Mouse (Mus musculus) forebrain, embryonic 13.5 days (tissue): ENCODE data around the gene Hamp. TPM values are rescaled to one million over a fixed set of nuclear protein-coding genes. Genes with fewer than 3 reads are reported as not detected.

Experiments
- ATAC-seq: fragments of 200-750 bp; cut with Nextera tagmentation; 2 replicates; pipeline ENCODE4 v1.8.0; 2017
- H3K27ac ChIP-seq: fragments of 300-500 bp; sonication (generic); 2 replicates; pipeline ENCODE4 v1.5.1; 2015; ENCODE audit warnings: inconsistent platforms, mild to moderate bottlenecking, moderate library complexity
- H3K27me3 ChIP-seq: fragments of 300-500 bp; sonication (generic); 2 replicates; pipeline ENCODE4 v1.6.1; 2015; ENCODE audit warnings: mild to moderate bottlenecking, inconsistent platforms
- H3K36me3 ChIP-seq: fragments of 300-500 bp; sonication (generic); 2 replicates; pipeline ENCODE4 v1.6.1; 2015; ENCODE audit warnings: mild to moderate bottlenecking, inconsistent platforms; ENCODE audit not compliant: poor library complexity, severe bottlenecking
- H3K4me1 ChIP-seq: fragments of 300-500 bp; sonication (generic); 2 replicates; pipeline ENCODE4 v1.6.1; 2015; ENCODE audit warnings: inconsistent platforms
- H3K4me2 ChIP-seq: fragments of 300-500 bp; sonication (generic); 2 replicates; pipeline ENCODE4 v1.6.1; 2015; ENCODE audit warnings: inconsistent platforms, mild to moderate bottlenecking, moderate library complexity
- H3K4me3 ChIP-seq: fragments of 300-500 bp; sonication (generic); 2 replicates; pipeline ENCODE4 v1.5.1; 2015; ENCODE audit warnings: mild to moderate bottlenecking, inconsistent platforms
- H3K9ac ChIP-seq: fragments of 300-500 bp; sonication (generic); 2 replicates; pipeline ENCODE4 v1.6.1; 2015; ENCODE audit warnings: mild to moderate bottlenecking, inconsistent platforms
- H3K9me3 ChIP-seq: fragments of 300-500 bp; sonication (generic); replicated peaks from 2 replicates; pipeline ENCODE4 v1.6.1; 2016; ENCODE audit warnings: inconsistent platforms
- WGBS: fragments of 180-500 bp; shearing (Covaris S2); methylation state at CpG from one replicate; pipeline ENCODE4 v1.1.7; 2015; 5-methylcytosine and 5-hydroxymethylcytosine counted together
- polyA plus RNA-seq: library from polyadenylated mRNA; unstranded; fragments of >200 nt; fragmentation: Nextera tagmentation; extraction: Ambion mirVana; gene quantifications from 2 replicates; pipeline ENCODE4 v1.2.1, GENCODE M21; 2015

Hamp gene
- not detected in 2 replicates for polyA plus RNA-seq

DNA sequence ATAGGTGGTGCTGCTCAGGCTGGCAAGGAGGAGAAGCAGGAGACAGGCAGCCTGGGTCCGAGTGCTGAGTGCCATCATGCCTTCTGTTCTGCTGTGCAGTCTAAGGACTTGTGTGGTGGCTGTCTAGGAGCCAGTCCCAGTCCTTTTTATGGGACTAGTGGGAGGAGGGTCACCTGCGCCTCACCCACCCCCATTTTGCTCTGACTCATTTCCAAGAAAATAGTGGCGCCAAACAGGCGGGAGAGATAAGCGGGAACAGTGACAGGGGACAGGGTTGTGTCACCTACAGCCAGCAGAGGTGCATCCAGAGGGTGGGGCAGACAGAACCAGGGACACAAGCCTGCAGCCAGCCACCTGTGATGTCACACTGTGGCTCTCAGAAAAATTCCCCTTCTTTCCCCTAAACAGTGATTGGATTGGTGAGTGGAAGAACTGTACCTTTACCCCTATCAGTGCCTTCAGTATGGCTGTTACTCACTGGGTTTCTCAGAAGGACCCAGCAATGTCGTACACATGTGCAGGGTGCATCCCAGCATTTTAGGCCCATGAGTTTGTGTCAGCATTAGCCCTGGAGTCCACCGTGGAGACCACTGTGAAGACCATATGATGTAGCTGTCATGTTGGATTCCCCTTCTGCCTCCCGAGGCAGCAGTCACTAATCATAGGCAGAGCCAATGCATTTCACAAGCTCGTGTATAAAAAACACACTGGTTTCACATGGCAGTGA lies at the start of gene Hamp:
Hamp (minus strand) TSS at position 124 of the 727 bp plus-strand sequence.
- Histone ChIP-seq H3K27me3 (no peaks in the 10 kb centered on the region), H3K36me3 (peaks cover 28% of the 10 kb centered on the region), H3K27ac (no peak within 1 kb of the TSS), H3K4me3 (no peak within 1 kb of the TSS), H3K9ac (no peak within 1 kb of the TSS), H3K9me3 (no peaks in the 10 kb centered on the region), H3K4me1 (no peaks in the 10 kb centered on the region), H3K4me2 (no peak within 1 kb of the TSS)
- no peak for ATAC-seq
- WGBS: 71% methylated on average over 9 of the region's 9 CpGs

DNA sequence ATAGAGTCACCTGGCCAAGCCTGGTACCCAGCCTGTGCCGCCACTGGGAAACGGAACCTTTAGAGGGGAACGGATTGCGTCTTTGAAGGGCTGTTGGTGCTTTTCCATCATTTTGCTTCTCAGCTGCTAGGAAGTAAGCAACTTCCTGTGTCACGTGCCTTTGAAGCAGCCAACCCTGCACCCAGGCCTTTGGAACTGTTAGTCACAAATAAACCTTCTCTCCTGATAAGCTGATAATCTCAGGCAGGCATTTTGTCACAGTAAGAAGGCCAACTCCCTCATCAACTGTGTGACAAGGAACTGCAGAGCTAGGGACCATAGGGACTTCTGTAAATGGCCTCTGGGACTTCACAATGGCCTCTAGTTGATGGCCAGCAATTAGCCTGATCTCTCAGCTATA lies 48.3 kb upstream of the Hamp start:
- Histone ChIP-seq H3K4me3 (no peak overlapping the region), H3K9me3 (0 out of 2 replicates have a peak, but pooled peaks cover 8% of the 10 kb centered on the region), H3K4me1 (no peaks in the 10 kb centered on the region), H3K27ac (no peak overlapping the region), H3K9ac (no peak overlapping the region), H3K27me3 (no peaks in the 10 kb centered on the region), H3K36me3 (no peaks in the 10 kb centered on the region), H3K4me2 (no peak overlapping the region)
- 85% methylated on average over 5 of the region's 5 CpGs for whole genome bisulfite sequencing
- ATAC-seq: no peak

DNA sequence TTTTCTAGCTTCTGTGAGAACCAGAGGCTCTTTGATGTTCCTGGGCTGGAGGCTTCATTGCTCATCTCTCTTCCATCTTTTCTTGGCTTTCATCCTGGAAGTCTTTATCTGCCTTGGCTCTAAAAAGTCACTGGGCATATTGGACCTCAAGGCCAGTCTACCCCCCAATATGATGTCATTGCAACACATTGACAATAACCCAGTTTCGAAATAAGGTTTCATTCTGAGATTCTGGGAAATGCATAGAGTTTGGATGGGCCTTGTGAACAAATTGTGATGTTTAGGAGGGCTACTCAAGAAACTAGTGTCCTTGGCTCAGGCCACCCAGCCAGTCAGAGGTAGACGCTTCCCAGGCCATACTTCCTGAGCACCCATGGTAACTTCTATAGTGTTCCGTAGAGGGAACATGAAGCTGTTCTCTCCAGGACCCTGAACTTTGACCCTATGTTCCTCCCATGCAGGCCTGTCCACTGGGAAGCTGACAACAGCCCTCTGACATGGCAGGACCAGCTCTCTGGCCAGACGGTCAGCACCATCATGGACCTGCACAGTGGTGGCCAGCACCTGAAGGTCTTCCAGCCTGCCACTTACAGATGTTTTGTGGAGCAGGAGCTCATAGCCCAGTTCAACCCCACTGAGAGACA lies 44.8 kb upstream of the Hamp start:
- Histone ChIP-seq H3K27me3 (no peaks in the 10 kb centered on the region), H3K9me3 (no peaks in the 10 kb centered on the region), H3K27ac (no peak overlapping the region), H3K4me2 (no peak overlapping the region), H3K4me1 (no peaks in the 10 kb centered on the region), H3K36me3 (no peaks in the 10 kb centered on the region), H3K4me3 (no peak overlapping the region), H3K9ac (no peak overlapping the region)
- no peak for ATAC-seq
- 90% methylated on average over 4 of the region's 4 CpGs for WGBS

- Histone ChIP-seq H3K4me1 (no peaks in the 10 kb centered on the region), H3K9me3 (no peaks in the 10 kb centered on the region), H3K4me2 (no peak overlapping the region), H3K27ac (no peak overlapping the region), H3K27me3 (no peaks in the 10 kb centered on the region), H3K9ac (no peak overlapping the region), H3K36me3 (no peaks in the 10 kb centered on the region), H3K4me3 (no peak overlapping the region)
- ATAC-seq: no peak
- WGBS: 91% methylated on average over 9 of the region's 9 CpGs
Measured at GRCm38 (mm10) chr7:30985357-30985756, 41.5 kb upstream of the Hamp start.

DNA sequence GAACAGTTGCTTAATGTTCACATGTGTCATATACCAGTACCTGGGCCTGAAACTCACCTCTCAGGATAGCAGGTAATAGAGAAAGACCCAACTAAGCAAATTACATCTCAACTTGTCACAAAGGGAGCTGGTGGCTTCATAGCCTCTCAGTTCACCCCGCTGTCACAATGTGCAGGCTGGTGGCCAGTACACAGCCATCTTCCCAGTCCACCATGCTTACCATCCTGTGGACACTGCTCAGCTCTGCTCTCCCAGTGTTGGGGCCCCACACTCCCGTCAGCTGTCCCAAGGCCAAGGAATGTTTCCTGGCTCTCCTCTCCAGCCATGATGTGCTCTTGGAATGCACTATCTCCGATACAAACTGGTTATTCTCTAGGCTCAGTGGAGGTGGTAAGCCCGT lies 37.9 kb upstream of the Hamp start:
- no peak overlapping the region for H3K4me2 ChIP-seq
- no peaks in the 10 kb centered on the region for H3K9me3 ChIP-seq
- ATAC-seq: no peak
- no peak overlapping the region for H3K27ac ChIP-seq
- no peaks in the 10 kb centered on the region for H3K4me1 ChIP-seq
- no peaks in the 10 kb centered on the region for H3K27me3 ChIP-seq
- H3K4me3 ChIP-seq: no peak overlapping the region
- WGBS: 96% methylated on average over 4 of the region's 4 CpGs
- no peaks in the 10 kb centered on the region for H3K36me3 ChIP-seq
- H3K9ac ChIP-seq: no peak overlapping the region

DNA sequence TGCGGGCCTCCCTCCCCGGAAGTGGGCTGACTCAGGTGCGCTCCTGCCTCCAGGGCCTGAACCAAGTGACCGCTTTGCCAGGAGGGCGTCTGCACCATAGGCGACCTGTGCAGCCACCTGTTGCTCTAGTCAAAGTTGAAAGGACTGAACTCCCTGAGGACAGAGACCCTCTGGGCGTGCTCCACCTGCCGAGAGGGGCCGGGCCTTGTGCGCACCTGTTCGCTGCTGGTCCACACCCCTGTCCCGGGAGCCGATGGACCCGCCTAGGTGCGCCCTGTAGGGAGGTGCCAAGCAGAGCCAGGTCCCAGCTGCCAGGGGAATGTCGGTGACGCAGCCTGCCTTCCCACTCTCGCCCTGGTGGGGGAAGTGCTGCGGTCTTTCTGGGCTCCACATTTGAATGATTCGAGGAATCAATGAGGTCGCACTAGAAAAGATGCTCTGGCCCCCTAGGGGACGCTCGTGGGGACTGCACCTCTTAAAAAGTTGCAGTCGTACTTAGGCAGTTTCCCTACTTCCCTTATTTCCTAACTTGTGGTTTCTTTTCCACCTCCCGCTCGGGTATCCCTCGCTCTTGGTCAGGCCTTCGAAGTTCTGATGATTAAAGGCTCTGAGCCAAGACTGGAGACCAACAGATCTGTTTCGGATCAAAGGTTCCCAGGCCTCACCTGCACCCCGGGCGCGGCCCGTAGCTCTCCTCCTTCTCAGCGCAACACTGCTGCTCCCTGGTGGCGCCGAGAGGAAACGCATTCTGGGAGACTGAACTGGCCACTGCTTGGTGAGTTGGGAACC lies 29.9 kb upstream of the Hamp start, which contains the start of gene Fam187b:
Fam187b (plus strand) TSS at position 290 of the 789 bp plus-strand sequence.
- H3K9ac ChIP-seq: peak within 1 kb of the TSS; percentile 68
- H3K27ac ChIP-seq: no peak within 1 kb of the TSS

DNA sequence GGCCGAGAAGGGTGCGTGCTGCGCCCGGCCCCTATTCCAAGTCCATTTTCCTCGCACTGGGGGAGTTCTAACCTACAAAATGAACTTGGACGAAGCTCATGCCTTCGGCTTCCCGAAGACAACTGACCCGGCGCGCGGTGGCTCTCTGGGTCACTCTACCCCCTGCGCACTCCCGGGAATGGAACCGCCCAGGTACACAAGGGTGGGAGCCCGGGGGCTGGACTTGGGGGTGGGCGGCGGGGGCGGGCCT lies 29.3 kb upstream of the Hamp start, which contains the start of gene Lsr:
Lsr (minus strand) TSS at position 214 of the 250 bp plus-strand sequence.
- Histone ChIP-seq H3K9me3 (no peaks in the 10 kb centered on the region), H3K4me1 (peaks cover 11% of the 10 kb centered on the region), H3K27me3 (peaks cover 14% of the 10 kb centered on the region), H3K27ac (no peak within 1 kb of the TSS), H3K9ac (peak within 1 kb of the TSS; percentile 68), H3K36me3 (peaks cover 5% of the 10 kb centered on the region; the same call in 1 of the 2 replicates), H3K4me3 (peak within 1 kb of the TSS; percentile 43), H3K4me2 (peak within 1 kb of the TSS; percentile 75)
- peak; percentile 67 for ATAC-seq
- WGBS: under 1% methylated on average over 19 of the region's 19 CpGs

More for the DNA sequence above, 29.9 kb upstream of the Hamp start, which contains the start of gene Fam187b:
- H3K4me1 ChIP-seq: peaks cover 11% of the 10 kb centered on the region
- peak; percentile 88 for ATAC-seq
- peaks cover 5% of the 10 kb centered on the region; the same call in 1 of the 2 replicates for H3K36me3 ChIP-seq
- H3K27me3 ChIP-seq: peaks cover 14% of the 10 kb centered on the region
- peak within 1 kb of the TSS; percentile 75 for H3K4me2 ChIP-seq
- whole genome bisulfite sequencing: under 1% methylated on average over 36 of the region's 37 CpGs
- H3K4me3 ChIP-seq: peak within 1 kb of the TSS; percentile 43
- no peaks in the 10 kb centered on the region for H3K9me3 ChIP-seq

DNA sequence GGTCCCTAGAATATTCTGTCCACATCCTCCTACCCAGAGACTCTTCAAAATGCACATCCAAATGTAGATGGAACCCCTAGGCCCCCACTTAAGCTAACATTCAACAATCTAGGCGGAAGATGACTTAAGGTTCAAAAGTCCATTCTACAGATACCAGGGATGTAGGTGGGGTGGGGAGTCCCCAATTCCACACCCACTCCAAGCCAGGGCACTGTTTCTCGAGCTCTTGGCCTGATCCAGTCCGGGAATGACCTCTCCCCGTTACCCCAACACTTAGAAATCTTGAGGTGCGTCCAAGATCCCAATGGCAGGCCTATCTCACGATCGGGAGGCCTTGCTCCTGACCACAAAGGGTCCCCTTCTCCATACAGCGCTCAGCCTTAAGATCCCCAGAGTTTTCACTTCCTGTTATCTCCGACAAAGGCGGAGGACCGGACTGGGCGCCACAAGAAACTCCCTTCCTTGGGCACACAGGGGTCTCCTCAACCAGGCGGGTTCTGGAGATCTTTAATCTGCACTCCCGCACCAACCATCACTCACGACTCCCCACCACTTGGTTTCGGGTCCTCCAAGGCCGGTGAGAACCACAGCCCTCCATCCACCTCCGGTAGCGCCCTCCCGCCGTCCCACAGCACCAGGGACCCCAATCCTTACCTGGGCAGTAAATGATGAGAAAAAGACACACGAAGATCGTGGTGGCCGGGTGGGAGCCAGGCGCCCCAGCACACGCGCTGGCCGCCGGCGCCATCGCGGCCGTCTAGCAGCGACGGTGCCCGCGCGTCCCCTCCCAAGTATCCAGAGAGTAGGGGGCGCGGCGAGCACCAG lies 28.8 kb upstream of the Hamp start:
- Histone ChIP-seq H3K9ac (peak overlapping the region; percentile 68), H3K27ac (no peak overlapping the region), H3K4me3 (peak overlapping the region; percentile 43), H3K36me3 (peaks cover 5% of the 10 kb centered on the region; the same call in 1 of the 2 replicates), H3K4me1 (peaks cover 11% of the 10 kb centered on the region), H3K4me2 (peak overlapping the region; percentile 75), H3K27me3 (peaks cover 14% of the 10 kb centered on the region), H3K9me3 (no peaks in the 10 kb centered on the region)
- 3% methylated on average over 41 of the region's 41 CpGs for WGBS
- peak; percentile 44 for ATAC-seq

DNA sequence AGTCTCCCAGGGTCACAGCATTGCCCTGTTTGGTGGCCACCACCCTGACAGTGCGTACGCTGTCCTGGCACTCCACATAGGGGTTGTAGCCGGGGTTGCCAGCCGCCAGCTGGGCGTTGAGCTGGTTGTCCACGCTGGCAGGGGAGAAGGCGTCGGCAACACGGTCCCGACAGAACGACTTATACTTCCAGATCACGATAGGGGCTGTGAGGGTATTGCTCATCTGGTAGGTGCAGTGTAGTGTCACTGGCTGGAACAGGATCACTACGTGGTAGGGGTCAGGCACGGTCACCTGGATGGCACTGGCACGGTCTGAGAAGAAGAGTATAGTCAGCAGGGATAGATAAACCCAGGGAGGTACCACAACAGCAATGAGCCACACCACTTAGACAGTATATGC lies 28.1 kb upstream of the Hamp start:
- H3K9ac ChIP-seq: no peak overlapping the region
- 94% methylated on average over 15 of the region's 15 CpGs for WGBS
- peaks cover 11% of the 10 kb centered on the region for H3K4me1 ChIP-seq
- H3K9me3 ChIP-seq: no peaks in the 10 kb centered on the region
- no peak for ATAC-seq
- no peak overlapping the region for H3K27ac ChIP-seq
- H3K36me3 ChIP-seq: peaks cover 5% of the 10 kb centered on the region; the same call in 1 of the 2 replicates
- H3K4me3 ChIP-seq: no peak overlapping the region; the same call in 1 of the 2 replicates
- peaks cover 14% of the 10 kb centered on the region for H3K27me3 ChIP-seq
- H3K4me2 ChIP-seq: peak overlapping the region; percentile 75

GRCm38 (mm10) chr7:30969174-30969573 lies 25.3 kb upstream of the Hamp start:
- H3K36me3 ChIP-seq: peaks cover 5% of the 10 kb centered on the region; the same call in 1 of the 2 replicates
- H3K4me2 ChIP-seq: no peak overlapping the region
- H3K9me3 ChIP-seq: no peaks in the 10 kb centered on the region
- 95% methylated on average over 4 of the region's 4 CpGs for WGBS
- H3K27me3 ChIP-seq: peaks cover 14% of the 10 kb centered on the region
- ATAC-seq: no peak
- peaks cover 11% of the 10 kb centered on the region for H3K4me1 ChIP-seq
- no peak overlapping the region for H3K9ac ChIP-seq
- H3K4me3 ChIP-seq: no peak overlapping the region
- H3K27ac ChIP-seq: no peak overlapping the region

GRCm38 (mm10) chr7:30968611-30969010 lies 24.8 kb upstream of the Hamp start:
- 91% methylated on average over 8 of the region's 8 CpGs for WGBS
- Histone ChIP-seq H3K36me3 (peaks cover 5% of the 10 kb centered on the region; the same call in 1 of the 2 replicates), H3K4me3 (no peak overlapping the region), H3K9ac (no peak overlapping the region), H3K27ac (no peak overlapping the region), H3K4me2 (no peak overlapping the region), H3K27me3 (peaks cover 13% of the 10 kb centered on the region), H3K9me3 (no peaks in the 10 kb centered on the region), H3K4me1 (peaks cover 8% of the 10 kb centered on the region)
- ATAC-seq: no peak
